Mouse (Mus musculus): ENCODE measurements around the gene Hoxd9. TPM values are rescaled to one million over a fixed set of nuclear protein-coding genes. Genes with fewer than 3 reads are reported as not detected.
A peak's percentile ranks its signal among the peaks of the same experiment; 100 is the strongest.

Hoxd9 gene
- 1.9 TPM in 1 of 2 replicates, not detected in the other for polyA plus RNA-seq (2012; ENCODE audit: insufficient read depth, insufficient read length, missing spikeins)

DNA sequence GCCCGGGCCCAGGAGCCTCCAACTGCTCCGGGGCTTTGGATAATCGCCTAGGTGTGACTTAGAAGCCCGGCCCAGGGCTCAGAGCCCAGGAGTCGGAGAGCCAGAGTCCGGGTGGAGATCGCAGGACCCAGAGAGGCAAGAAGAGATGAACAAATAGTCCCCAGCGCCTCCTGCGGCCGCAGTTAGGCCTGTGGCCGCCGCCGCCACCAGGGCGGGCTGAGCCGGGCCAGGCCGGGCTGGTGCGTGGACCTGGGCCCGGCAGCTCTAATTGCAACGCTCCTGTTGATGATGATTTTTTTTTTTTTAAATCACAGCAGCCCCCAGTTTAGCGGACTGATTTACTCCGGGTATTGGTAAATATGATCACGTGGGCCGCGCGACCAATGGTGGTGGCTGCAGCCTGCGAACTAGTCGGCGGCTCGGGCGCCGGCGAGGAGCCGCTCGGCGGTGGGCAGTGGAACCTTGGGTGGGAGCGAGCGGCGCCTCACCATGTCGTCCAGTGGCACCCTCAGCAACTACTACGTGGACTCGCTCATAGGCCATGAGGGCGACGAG lies at the start of gene Hoxd9:
TSS of gene Hoxd9 (plus strand) at position 161 of the 555 bp plus-strand sequence.
- Histone ChIP-seq H3K27ac (replicated peaks; ENCODE audit: low read depth, low read length) (peak within 1 kb of the TSS; percentile 68), H3K4me3 (ENCODE audit: insufficient read depth, low read depth, low read length) (peak within 1 kb of the TSS; percentile 93), H3K4me1 (ENCODE audit: control insufficient read depth, insufficient read depth, insufficient read length, low read length) (no peaks in the 10 kb centered on the region)

DNA sequence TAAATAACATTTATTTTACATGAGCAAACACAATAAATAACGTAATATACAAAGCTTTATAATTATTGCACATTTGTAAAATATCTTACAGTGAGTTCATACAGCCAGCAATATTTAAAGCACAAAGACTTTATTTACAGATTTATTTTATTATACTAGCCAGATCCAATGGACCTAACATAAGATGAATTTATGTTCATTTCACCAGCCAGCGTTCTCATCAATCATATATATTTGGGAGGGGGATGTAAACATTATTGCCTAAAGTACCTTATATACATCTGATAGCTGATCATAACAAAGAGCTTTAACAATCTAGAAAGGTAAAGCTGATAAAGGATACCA lies 44.6 kb upstream of the Hoxd9 start:
- no peak overlapping the region for H3K4me3 ChIP-seq (ENCODE audit: insufficient read depth, low read depth, low read length)
- no peak overlapping the region for H3K27ac ChIP-seq (replicated peaks; ENCODE audit: low read depth, low read length)
- no peaks in the 10 kb centered on the region for H3K4me1 ChIP-seq (ENCODE audit: control insufficient read depth, insufficient read depth, insufficient read length, low read length)

DNA sequence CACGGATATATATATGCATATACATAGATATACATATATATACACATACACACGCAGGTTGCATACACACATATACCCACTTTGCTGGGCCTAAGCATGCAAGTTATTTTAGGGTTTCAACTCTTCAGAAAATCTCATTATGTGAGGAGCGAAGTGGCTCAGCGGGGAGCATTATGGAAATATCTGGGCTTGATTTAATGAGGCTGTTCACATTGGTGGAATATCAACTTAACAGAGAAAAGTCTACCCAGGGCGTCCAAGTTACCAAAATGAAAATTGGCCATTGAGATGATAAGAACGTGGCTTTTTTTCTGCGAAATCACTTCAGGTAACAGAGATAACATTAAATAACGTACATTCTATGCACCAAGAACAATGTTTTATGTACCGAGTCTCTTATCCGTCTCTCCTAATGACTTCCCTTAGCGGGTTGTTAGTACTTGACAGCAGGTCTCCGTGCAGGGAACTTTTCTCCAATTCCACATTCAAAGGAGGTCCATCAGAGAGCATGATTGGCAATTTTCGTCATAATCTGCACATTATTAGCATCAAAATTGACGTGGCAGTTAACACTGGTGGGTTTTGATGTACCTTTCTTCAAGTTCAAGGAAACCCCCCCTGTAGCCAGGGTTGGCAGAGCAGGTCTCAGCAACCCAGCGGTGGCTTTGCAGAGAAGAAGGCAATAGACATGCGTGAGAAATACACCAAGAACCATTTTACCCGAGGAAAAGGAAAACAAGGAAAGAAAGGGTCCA lies 43.6 kb upstream of the Hoxd9 start:
- no peaks in the 10 kb centered on the region for H3K4me1 ChIP-seq (ENCODE audit: control insufficient read depth, insufficient read depth, insufficient read length, low read length)
- no peak overlapping the region for H3K4me3 ChIP-seq (ENCODE audit: insufficient read depth, low read depth, low read length)
- no peak overlapping the region for H3K27ac ChIP-seq (replicated peaks; ENCODE audit: low read depth, low read length)

DNA sequence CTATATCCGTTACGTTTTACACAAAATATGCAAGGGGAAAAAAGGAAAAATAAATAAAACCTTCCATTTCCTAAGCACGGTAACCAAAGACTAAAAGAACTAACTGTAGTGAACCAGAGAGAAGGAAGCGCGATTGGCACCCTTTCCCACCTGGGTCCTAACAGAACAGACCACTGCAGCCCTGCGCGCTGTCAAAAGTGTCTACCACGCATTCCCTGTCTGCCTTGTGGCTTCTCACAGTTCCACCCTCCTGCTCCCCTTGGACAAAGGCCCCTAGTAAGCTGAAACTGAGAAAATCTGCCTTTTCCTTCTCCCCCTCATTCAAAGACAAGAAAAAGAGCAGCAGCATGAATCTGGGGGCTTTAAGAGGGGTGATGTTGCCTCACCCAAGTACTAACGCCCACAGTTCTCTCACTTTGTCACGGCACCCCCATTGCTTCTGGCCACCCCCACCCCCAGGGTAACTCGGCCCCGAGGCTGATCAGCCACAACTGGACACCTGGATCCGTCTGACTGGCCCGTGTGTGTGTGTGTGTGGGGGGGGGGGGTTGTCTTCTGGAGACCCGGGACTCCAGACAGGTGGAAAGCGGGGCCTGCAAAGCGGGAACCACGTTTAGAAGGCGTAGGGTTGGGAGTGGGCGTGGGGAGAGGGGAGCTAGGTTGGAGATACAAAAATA lies 42.6 kb upstream of the Hoxd9 start:
- H3K4me3 ChIP-seq (ENCODE audit: insufficient read depth, low read depth, low read length) = no peak overlapping the region
- H3K4me1 ChIP-seq (ENCODE audit: control insufficient read depth, insufficient read depth, insufficient read length, low read length) = no peaks in the 10 kb centered on the region

DNA sequence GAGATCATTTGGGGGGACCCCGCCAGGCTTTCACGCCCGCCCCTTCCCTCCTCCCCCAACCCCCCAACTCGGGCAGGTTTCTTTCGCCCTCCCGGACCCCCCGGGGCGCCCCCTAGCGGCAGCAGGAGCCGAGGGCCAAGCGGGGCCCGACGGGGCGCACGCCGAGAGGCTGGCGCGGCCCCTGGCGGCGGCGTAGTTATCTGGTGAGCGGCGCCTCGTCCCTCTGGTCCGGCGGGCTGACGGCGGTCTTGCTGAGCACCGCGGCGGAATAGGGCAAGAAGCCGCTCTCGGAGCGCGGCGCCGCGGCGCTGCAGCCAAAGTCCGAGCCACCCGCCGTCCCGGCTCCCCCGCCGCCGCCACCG lies 42.1 kb upstream of the Hoxd9 start:
- no peaks in the 10 kb centered on the region for H3K4me1 ChIP-seq (ENCODE audit: control insufficient read depth, insufficient read depth, insufficient read length, low read length)
- H3K27ac ChIP-seq (replicated peaks; ENCODE audit: low read depth, low read length) = no peak overlapping the region
- no peak overlapping the region for H3K4me3 ChIP-seq (ENCODE audit: insufficient read depth, low read depth, low read length)

More for the DNA sequence above, 42.6 kb upstream of the Hoxd9 start:
- no peak overlapping the region for H3K27ac ChIP-seq (replicated peaks; ENCODE audit: low read depth, low read length)

GRCm38 (mm10) chr2:74655821-74656631 lies 41.5 kb upstream of the Hoxd9 start:
- Histone ChIP-seq H3K4me3 (ENCODE audit: insufficient read depth, low read depth, low read length) (no peak overlapping the region), H3K4me1 (ENCODE audit: control insufficient read depth, insufficient read depth, insufficient read length, low read length) (no peaks in the 10 kb centered on the region), H3K27ac (replicated peaks; ENCODE audit: low read depth, low read length) (no peak overlapping the region)

DNA sequence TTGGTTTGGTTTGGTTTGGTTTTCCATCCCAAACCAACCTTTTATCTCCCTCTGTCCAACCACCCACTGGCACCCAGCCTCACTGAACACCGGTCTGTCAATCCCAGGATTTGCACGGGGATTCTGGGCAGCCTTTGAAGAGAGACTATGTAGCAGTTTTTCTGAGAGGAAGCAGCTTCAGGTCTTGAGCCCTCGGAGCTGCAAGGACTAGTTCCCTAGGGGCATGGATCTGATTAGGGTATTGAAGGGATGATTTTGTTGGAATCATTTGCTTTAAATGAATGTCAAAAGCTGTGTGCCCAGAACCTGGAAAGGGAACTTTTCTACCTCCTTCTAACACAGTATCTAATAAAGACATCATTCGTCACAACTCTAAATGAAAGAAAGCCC lies 40.9 kb upstream of the Hoxd9 start:
- no peak overlapping the region for H3K4me3 ChIP-seq (ENCODE audit: insufficient read depth, low read depth, low read length)
- H3K27ac ChIP-seq (replicated peaks; ENCODE audit: low read depth, low read length) = no peak overlapping the region

DNA sequence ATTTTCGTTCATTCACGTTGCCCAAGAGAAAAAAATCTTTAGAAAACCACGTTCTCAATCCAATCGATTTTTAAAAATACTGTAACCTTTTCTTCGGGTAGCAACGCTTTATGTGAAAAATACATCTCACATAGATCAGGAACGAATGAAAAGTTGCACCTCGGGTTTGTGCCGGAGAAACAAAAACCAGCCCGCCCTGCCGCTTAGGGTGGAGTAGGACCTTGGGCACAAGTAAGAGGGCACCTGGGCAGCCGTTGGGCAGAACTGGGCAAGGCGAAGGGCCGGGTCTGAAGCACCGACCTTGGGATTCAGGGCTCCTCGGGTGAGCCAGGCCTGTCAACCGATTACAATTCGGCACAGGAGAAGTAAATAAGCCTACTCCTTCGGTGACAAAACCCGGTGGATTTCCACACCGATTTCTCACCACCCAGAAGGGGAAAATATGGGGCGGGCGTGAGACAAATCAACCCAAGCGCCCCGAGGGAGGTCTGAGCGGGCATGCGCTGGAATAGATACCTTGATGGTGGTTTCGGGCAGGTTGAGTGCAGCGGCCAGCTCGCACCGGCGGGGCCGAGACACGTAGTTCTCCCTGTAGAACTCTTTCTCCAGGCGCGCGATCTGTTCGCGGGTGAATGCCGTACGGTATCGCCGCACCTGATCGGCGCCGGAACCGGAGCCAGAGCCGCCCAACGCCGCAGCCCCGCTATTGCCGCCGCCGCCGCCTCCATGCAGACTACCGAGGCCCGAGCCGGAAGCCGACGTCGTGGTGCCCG lies 40.1 kb upstream of the Hoxd9 start:
- no peak overlapping the region for H3K27ac ChIP-seq (replicated peaks; ENCODE audit: low read depth, low read length)
- no peaks in the 10 kb centered on the region for H3K4me1 ChIP-seq (ENCODE audit: control insufficient read depth, insufficient read depth, insufficient read length, low read length)
- no peak overlapping the region for H3K4me3 ChIP-seq (ENCODE audit: insufficient read depth, low read depth, low read length)

More for the DNA sequence above, 40.9 kb upstream of the Hoxd9 start:
- H3K4me1 ChIP-seq (ENCODE audit: control insufficient read depth, insufficient read depth, insufficient read length, low read length) = no peaks in the 10 kb centered on the region

- H3K4me3 ChIP-seq (ENCODE audit: insufficient read depth, low read depth, low read length) = no peak overlapping the region
- no peak overlapping the region for H3K27ac ChIP-seq (replicated peaks; ENCODE audit: low read depth, low read length)
These were observed 39.4 kb upstream of the Hoxd9 start for GRCm38 (mm10) chr2:74658024-74658666.

GRCm38 (mm10) chr2:74658667-74659371 lies 38.7 kb upstream of the Hoxd9 start:
- Histone ChIP-seq H3K4me3 (ENCODE audit: insufficient read depth, low read depth, low read length) (no peak overlapping the region), H3K27ac (replicated peaks; ENCODE audit: low read depth, low read length) (no peak overlapping the region), H3K4me1 (ENCODE audit: control insufficient read depth, insufficient read depth, insufficient read length, low read length) (no peaks in the 10 kb centered on the region)

More at GRCm38 (mm10) chr2:74658024-74658666, 39.4 kb upstream of the Hoxd9 start:
- H3K4me1 ChIP-seq (ENCODE audit: control insufficient read depth, insufficient read depth, insufficient read length, low read length) = no peaks in the 10 kb centered on the region

DNA sequence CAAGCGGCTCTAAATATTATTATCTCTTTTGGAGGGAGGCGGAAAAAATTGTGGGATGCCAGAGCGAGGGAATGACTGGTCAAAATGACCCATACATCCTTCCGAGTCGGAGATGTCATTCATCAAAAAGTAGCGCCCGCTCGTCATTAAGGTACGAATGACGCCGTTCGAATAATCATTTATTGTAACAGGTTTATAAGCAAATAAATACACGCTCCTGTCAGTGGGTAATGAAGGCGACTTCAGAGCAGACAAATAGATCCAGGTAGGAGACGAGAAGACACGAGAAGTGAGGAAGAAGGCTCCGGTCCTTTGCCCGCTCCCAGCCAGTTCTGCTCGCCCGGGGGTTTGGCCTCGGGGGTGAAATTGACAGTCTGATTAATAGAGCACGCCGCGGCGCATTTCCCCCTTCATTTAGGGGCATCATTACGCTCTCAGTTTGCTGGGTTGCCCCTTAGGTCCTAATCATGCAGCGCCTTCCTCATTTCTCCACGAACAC lies 38.0 kb upstream of the Hoxd9 start, which contains the start of gene Evx2:
TSS of gene Evx2 (minus strand) at position 51 of the 499 bp plus-strand sequence.
- no peak within 1 kb of the TSS for H3K4me3 ChIP-seq (ENCODE audit: insufficient read depth, low read depth, low read length)
- no peak within 1 kb of the TSS for H3K27ac ChIP-seq (replicated peaks; ENCODE audit: low read depth, low read length)
- H3K4me1 ChIP-seq (ENCODE audit: control insufficient read depth, insufficient read depth, insufficient read length, low read length) = no peaks in the 10 kb centered on the region

DNA sequence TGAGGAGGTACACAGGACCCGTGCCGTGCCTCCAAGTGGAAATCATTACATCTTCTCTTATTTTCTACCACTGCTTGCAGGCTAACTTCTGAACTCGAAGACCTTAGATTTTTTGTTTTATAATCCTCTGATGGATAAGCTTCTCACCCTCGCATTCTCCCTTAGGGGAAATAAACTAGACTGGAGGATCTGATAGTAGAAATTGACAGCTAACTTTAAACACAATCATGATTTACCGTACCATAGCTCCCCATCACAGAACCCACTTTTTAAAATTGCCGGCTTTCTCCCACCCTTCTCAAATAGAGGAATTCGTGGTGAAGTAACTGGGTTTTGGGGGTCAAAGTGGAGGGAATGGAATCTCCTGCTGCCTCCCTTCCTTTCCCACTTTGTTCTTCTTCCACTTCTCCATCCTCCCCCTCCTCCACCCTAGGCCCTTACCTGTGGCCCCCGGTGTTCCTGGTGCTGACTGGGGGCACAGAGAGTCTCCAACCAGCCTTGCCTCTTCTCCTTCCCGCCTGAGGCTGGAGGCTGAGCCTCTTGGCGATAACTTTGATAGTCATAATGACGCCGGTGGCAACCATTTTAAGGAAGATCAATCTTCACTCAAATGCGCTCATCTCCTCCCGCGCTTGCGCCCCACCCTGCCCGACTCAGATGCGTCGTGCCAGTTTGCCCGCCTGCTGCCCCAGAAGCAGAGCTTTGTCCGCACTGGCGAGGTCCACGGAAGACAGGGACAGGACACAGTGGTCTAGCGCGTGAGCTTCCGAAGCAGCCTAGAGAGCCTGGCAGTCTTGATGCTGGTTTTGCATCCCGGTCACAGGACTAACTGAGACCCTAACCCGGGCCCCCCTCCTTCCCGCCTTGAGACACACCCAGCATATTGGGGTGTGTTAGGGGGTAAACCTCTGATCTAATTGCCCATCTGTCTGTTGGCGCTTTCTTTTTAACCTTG lies 36.8 kb upstream of the Hoxd9 start:
- Histone ChIP-seq H3K4me3 (ENCODE audit: insufficient read depth, low read depth, low read length) (no peak overlapping the region), H3K4me1 (ENCODE audit: control insufficient read depth, insufficient read depth, insufficient read length, low read length) (no peaks in the 10 kb centered on the region), H3K27ac (replicated peaks; ENCODE audit: low read depth, low read length) (no peak overlapping the region)

- Histone ChIP-seq H3K4me3 (ENCODE audit: insufficient read depth, low read depth, low read length) (no peak overlapping the region), H3K27ac (replicated peaks; ENCODE audit: low read depth, low read length) (no peak overlapping the region), H3K4me1 (ENCODE audit: control insufficient read depth, insufficient read depth, insufficient read length, low read length) (no peaks in the 10 kb centered on the region)
These were observed 35.8 kb upstream of the Hoxd9 start for GRCm38 (mm10) chr2:74661685-74662084.

Measured in brown adipose tissue, adult 24 weeks (tissue).